Mouse (Mus musculus) thymus, postnatal 10 days (tissue): ENCODE results near the gene Sirpb1a.
"Not testable (repeated sequence)": the region's sequence is repeated elsewhere in the genome, so short reads cannot be mapped to it uniquely, and the experiment has no call there.

Experiments used
- DNase-seq, 2 experiments: peaks; one replicate each; pipeline ENCODE4 v3.0.0; 2021; ENCODE audit warnings: low spot score in 2 of 2

The Sirpb1a gene

DNA sequence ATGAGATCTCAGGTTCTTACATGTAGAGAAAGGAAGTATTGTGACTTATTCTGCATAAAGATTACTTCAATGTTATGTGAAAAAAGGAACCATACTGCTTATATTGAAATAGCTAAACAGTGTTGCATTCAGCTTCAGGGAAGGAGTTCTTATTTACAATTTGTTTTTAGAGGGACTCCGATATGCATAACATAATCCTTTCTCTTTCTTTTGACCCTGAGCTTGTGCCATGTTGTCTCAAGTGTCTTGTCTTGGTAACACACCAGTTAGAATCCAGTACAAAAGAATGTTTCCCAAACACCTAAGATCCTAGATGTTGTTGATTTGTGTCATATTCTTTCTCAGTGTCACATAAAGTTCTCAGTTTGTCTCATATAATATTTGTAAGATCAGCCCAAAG lies at the start of gene Sirpb1a:
Gene Sirpb1a (minus strand): TSS at position 74 of the 400 bp plus-strand sequence.
- not testable (repeated sequence) for DNase-seq

DNA sequence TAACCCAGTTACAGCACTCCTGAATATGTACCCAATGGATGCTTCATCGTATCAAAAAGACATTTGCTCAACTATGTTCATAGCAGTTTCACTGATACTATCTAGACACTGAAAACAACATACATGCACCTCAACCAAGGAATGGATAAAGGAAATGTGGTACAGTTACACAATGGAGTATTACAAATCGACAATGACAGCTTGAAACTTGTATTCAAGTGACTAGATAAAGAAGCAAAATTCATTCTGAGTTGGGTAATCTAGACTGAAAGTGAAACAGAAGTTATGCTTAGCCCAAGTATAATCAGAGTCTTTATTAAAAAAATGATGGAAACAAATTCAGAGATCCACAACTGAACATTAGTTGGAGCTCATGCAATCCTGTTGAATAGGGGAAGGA lies 48.5 kb upstream of the Sirpb1a start:
- DNase-seq = not testable (repeated sequence)

DNA sequence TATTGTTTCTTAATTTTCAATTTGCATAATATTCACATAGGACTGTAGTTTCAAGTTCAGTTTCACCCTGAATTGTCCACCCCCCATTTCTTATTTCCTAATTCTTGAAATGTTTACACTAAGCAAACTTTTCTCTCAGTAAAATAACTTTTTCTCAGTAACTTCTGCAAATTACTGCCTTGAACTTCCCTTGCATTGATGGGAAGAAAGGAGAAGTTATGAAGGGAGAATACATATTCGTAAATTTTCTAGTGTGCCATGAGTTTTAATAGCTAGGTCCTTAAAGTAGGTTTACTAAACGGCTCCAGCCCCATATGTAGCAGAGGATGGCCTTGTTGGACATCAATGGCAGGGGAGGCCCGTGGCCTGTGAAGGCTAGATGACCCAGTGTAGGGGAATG lies 43.8 kb upstream of the Sirpb1a start:
- DNase-seq = not testable (repeated sequence)

DNA sequence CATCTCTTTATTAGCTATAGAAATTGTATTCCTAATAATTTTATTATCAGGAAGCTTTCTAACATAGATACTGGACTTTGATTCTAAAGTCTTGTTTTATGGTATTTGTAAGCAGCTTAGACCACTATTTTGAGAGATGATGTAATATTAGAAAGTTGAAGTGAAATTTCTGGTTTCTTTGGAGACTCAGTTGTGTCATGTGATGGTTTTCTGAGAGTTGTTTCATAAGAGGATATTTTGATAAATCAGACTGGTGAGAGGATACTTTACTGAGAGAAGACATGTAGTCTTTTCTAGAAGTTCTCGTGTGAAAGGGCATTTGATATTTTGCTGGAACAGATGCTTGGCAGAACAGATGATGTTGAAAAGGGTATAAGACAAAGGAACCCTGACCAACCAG lies 17.6 kb upstream of the Sirpb1a start:
- DNase-seq = not testable (repeated sequence)

DNA sequence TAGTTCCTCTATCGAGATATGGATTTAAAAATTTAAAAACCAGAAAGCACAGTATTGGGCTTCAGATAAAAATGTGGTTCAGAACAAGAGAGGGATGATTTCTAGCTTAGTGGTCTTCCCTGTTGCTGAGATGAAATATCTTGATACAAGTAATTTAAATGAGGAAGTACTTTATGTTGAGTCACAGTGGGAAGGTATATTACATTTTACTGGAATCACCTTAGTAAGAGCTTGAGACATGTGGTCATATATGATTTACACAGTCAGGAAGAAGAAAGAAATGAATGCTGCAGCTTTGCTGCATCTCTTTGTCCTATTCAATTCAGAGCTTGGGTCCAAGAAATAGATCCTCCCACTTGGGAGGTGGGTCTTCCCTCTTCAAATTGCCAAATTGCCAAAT lies 13.5 kb upstream of the Sirpb1a start:
- not testable (repeated sequence) for DNase-seq

DNA sequence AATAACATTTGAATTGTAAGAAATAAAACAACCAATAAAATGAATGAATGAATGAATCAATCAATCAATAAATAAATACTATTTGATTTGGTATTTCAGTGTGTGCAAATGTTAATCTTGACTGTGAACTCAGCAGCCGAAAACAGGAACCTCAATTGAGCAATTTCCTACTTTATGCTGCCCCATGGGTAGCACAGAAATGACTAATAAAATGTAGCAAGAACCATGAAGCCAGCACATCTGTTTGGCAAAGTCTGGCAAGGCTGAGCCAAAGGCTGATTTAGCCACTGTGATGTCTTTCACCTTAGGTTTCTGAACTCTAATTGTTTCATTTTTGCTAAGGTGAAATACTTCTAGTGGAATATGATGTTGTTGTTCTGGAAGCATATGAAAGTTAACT lies 1.6 kb upstream of the Sirpb1a start:
- DNase-seq = no peak

DNA sequence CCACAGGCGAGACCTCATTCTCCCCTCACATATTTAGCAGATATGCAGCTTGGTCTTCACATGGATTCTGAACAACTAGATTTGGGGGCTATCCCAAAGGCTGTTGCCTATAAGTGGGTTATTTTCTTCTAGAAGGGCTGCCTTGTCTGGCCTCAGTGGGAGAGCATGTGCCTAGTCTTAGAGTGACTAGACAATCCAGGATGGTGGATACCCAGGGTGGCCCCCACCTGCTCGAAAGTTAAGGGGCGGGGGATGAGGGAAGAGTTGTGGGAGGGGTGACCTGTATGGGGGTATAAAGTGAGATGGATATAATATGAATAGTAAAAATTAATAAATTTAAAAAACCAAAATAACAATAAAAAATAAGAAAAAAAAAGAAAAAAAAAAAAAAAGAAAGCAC lies 70.6 kb downstream of the Sirpb1a start:
- not testable (repeated sequence) for DNase-seq

DNA sequence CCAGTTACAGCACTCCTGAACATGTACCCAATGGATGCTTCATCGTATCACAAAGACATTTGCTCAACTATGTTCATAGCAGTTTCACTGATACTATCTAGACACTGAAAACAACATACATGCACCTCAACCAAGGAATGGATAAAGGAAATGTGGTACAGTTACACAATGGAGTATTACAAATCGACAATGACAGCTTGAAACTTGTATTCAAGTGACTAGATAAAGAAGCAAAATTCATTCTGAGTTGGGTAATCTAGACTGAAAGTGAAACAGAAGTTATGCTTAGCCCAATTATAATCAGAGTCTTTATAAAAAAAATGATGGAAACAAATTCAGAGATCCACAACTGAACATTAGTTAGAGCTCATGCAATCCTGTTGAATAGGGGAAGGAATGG lies 76.0 kb downstream of the Sirpb1a start:
- DNase-seq = not testable (repeated sequence)

DNA sequence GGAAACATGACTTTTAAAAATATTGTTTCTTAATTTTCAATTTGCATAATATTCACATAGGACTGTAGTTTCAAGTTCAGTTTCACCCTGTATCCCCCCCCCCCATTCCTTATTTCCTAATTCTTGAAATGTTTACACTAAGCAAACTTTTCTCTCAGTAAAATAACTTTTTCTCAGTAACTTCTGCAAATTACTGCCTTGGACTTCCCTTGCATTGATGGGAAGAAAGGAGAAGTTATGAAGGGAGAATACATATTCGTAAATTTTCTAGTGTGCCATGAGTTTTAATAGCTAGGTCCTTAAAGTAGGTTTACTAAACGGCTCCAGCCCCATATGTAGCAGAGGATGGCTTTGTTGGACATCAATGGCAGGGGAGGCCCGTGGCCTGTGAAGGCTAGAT lies 80.7 kb downstream of the Sirpb1a start:
- DNase-seq = not testable (repeated sequence)

DNA sequence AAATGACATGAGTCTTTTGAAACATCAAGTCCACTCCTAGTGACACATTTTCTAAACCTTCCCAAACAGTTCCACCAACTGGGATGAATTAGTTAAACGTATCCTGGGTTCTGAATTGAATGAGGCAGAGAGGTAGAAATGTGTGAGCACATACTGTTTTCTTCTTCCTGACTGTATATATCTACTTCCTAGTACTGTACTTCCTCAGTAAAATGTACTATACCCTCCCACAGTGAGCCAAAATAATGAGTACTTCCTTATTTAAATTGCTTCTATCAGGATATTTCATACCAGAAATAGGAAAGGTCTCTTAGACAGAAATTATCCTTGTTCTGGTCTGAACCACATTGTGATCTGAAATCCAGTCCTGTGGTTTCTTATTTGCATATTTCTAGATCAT lies 86.0 kb downstream of the Sirpb1a start:
- no peak for DNase-seq

DNA sequence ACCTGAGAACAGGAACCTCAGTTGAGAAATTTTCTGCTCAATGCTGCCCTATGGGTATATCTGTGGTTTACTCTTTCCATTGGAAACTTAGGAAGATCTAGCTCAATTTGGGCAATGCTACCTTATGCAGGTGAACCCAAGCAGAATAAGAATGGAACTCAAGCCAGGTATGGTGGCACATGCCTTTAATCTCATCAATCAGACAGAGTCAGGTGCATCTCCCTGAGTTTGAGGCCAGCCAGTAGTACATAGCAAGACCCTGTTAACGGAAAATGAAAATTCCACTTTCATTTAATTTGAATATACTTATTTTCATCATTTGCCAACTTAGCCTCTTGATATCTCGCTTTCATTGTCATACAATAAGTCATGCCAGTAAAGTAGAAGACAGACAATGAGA lies 92.1 kb downstream of the Sirpb1a start:
- DNase-seq = no peak

DNA sequence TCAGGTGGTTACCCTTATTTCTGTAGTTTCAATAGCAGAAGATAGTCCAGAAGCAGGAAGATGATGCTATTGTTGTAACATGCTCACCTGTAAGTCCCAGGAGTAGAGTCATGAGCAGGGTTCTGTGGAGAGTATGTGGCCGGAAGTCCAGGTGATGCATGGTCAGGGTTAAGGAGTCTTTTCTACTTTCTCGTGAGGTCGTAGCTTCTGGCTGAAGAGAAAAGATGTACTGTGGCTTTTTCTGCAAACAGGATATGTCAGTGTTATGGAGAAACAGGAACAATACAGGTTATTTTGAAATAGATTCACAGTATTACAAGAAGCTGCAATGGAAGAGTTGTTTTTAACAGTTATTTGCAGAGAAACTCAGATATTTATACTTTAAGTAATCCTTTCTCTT lies 94.3 kb downstream of the Sirpb1a start, which contains the start of gene Gm9733:
Gene Gm9733 (minus strand): TSS at position 240 of the 400 bp plus-strand sequence.
- DNase-seq = no peak

DNA sequence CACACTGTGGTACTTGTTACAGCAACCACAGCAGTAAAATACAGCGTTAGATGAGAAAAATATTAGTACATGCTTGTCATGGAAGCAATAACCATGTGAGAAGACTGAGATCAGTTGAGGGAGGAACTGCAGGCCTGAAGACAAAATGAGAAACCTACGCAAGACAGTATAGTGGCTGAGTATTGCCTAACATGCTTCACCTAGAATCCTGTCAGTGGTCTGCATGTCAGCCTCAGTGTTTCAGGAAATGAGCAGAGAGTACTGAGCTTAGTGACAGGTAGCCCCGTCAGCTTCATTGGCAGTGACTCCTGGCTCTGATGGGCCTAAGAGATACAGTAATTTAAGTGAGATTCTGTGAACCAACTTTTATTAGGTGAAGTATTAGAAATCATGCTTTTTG lies 94.8 kb downstream of the Sirpb1a start:
- no peak for DNase-seq

DNA sequence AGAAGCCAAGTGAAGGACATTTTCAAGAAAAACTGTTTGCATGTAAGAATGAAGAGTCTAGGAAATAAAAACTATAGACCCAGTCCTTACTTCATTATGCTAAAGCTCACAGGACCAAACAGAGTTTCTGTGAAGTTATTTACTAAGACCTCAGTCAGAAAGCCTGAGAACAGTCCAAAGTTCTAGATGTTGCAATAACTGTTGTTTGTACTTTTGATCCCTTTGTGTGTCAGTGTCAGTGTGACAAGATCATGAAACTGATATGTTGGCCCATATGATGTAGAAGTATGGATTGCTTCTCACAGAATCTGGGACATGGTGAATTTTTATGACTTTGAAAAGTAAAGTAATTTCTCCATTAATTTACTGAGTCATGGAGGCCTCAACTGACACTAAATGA lies 96.8 kb downstream of the Sirpb1a start:
- no peak for DNase-seq
